In the genomic region with DNA sequence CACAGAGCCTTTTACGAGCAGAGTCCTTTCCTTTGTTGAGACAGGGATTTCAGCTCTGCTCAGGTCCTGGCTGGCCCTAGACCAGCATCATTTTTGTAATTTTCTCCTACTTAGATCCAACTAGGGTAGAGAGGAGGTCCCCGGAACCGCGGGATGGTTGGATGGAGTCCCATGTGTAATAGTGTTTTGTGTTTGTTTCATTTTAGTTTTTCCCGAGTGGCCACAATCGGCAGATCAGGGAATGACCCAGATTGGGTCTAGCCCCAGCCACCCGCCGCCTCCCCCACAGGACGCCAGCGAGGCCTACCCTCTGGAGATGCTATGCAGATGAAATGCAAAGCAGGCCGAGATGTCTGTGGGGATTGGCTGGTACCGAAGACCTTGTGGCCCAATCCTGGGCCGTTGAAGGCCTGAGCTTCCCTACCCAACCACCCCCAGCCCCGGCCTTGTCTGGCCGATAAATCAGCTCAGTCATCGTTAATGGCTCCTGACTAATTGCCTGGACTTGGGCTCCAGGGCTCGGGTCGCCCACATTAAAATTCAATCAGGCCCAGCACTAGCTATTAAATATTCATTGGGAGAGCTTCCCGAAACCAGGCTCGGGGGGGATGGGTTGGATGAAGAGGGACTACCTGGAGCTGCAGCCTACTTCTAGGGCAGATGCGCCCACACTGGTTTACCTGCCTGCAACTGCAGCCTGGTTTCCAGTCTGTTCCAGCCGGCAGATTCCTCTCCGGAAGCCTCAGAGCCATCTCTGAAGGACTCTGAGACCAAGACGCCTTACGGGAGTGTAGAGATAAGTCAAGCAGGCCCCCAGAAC, we compare ENCODE assay signal across 10 mouse cellular contexts. TPM values are rescaled to one million over a fixed set of nuclear protein-coding genes. Genes with fewer than 3 reads are reported as not detected.
A peak's percentile ranks its signal among the peaks of the same experiment; 100 is the strongest.
DNase-seq lines count a peak whose midpoint lies in the region; ATAC-seq lines count a peak whose summit lies in the region.
"Had no signal": no experiment of that assay in that cellular context is flagged by ENCODE, and none has a peak within 500 bp of the region (broad histone marks: within the 10 kb centered on the region; RNA-seq: fewer than 3 reads in every experiment).

No protein-coding gene starts in this region.

- no peak overlapping the region for H3K4me3 ChIP-seq in hindbrain, embryonic 12.5 days
- no peak overlapping the region for H3K4me3 ChIP-seq in midbrain, embryonic 15.5 days

- peak; percentile 65 for DNase-seq in layer of hippocampus, adult 11-12 months (ENCODE audit: low spot score)
- no peak for DNase-seq in layer of hippocampus, postnatal 25 days (ENCODE audit: extremely low spot score in 1 of 2, low spot score in 1 of 2)
- DNase-seq in cerebellum, adult 9-10 months, result peak; percentile 41
- peak; percentile 25 to 39 for DNase-seq in left cerebral cortex, adult 18-20 months (ENCODE audit: low spot score in 2 of 2)
- no peak for DNase-seq in spleen, postnatal 10 days (ENCODE audit: low spot score in 2 of 2)

- H3K36me3 ChIP-seq in hindbrain, embryonic 12.5 days, result no peaks in the 10 kb centered on the region
- no peaks in the 10 kb centered on the region for H3K36me3 ChIP-seq in midbrain, embryonic 15.5 days (replicated peaks)

- ATAC-seq in hindbrain, embryonic 12.5 days (ENCODE audit: low FRiP score), result peak; percentile 95
- peak; percentile 89 for ATAC-seq in midbrain, embryonic 15.5 days (replicated peaks)
- ATAC-seq in monocyte, adult 5-6 weeks (replicated peaks; ENCODE audit: insufficient number of reproducible peaks, low FRiP score, low TSS enrichment, poor library complexity, severe bottlenecking), result no peak
- ATAC-seq: Patski had no signal

- H3K4me2 ChIP-seq in hindbrain, embryonic 12.5 days (replicated peaks), result peak overlapping the region; percentile 29
- peak overlapping the region; percentile 34 for H3K4me2 ChIP-seq in midbrain, embryonic 15.5 days

- no peaks in the 10 kb centered on the region for H3K27me3 ChIP-seq in hindbrain, embryonic 12.5 days
- H3K27me3 ChIP-seq in midbrain, embryonic 15.5 days (replicated peaks), result no peaks in the 10 kb centered on the region
- H3K27me3 ChIP-seq: Patski had no signal

- 12% methylated on average over 25 of the region's 25 CpGs for WGBS in hindbrain, embryonic 12.5 days
- WGBS in midbrain, embryonic 15.5 days, result 11% methylated on average over 25 of the region's 25 CpGs

- H3K9me3 ChIP-seq in hindbrain, embryonic 12.5 days (replicated peaks), result no peaks in the 10 kb centered on the region
- H3K9me3 ChIP-seq in midbrain, embryonic 15.5 days, result no peaks in the 10 kb centered on the region

- H3K9ac ChIP-seq in hindbrain, embryonic 12.5 days, result no peak overlapping the region
- H3K9ac ChIP-seq in midbrain, embryonic 15.5 days, result no peak overlapping the region

- H3K27ac ChIP-seq in hindbrain, embryonic 12.5 days, result peak overlapping the region; percentile 82
- H3K27ac ChIP-seq in midbrain, embryonic 15.5 days, result peak overlapping the region; percentile 63

- peaks cover 49% of the 10 kb centered on the region for H3K4me1 ChIP-seq in hindbrain, embryonic 12.5 days
- H3K4me1 ChIP-seq in midbrain, embryonic 15.5 days, result peaks cover 27% of the 10 kb centered on the region

RNA-seq across cellular contexts. Expression of gene Fignl2, which starts 14.7 kb away (rescaled TPM):
- 1 to 10 TPM; 1.5 TPM for total RNA-seq in layer of hippocampus, postnatal 25 days (2021)
- polyA plus RNA-seq in hindbrain, embryonic 12.5 days (2016; fragmentation: Nextera tagmentation; extraction: Ambion mirVana), result 0.41 and 0.44 TPM in 2 replicates
- 1 to 10 TPM; 1.3 to 1.4 TPM for total RNA-seq in left cerebral cortex, adult 18-20 months (2021)
- 0.09 TPM in 1 of 2 replicates, not detected in the other for polyA plus RNA-seq in midbrain, embryonic 15.5 days (2015; fragmentation: Nextera tagmentation; extraction: Ambion mirVana)
- 0.57 TPM in 1 of 3 replicates, not detected in the others for total RNA-seq in monocyte, adult 5-6 weeks (2017)

RNA-seq across cellular contexts. Expression of gene Ankrd33, which starts 22.5 kb away (rescaled TPM):
- total RNA-seq in layer of hippocampus, postnatal 25 days (2021), result not detected
- not detected in 2 replicates for polyA plus RNA-seq in hindbrain, embryonic 12.5 days (2016; fragmentation: Nextera tagmentation; extraction: Ambion mirVana)
- not detected for total RNA-seq in left cerebral cortex, adult 18-20 months (2021)
- polyA plus RNA-seq in midbrain, embryonic 15.5 days (2015; fragmentation: Nextera tagmentation; extraction: Ambion mirVana), result not detected in 2 replicates
- total RNA-seq in monocyte, adult 5-6 weeks (2017), result not detected in 3 replicates
- total RNA-seq: heart, adult 18-20 months had no signal
- polyA plus RNA-seq: Patski had no signal

RNA-seq across cellular contexts. Expression of gene Acvrl1, which starts 35.3 kb away (rescaled TPM):
- total RNA-seq in layer of hippocampus, postnatal 25 days (2021), result 10 to 100 TPM in 1 of 2 experiments, 1 to 10 TPM in 1; 8.6 to 10.5 TPM
- polyA plus RNA-seq in hindbrain, embryonic 12.5 days (2016; fragmentation: Nextera tagmentation; extraction: Ambion mirVana), result 11.6 TPM in 2 replicates
- 10 to 100 TPM; 12.1 to 14.2 TPM for total RNA-seq in left cerebral cortex, adult 18-20 months (2021)
- polyA plus RNA-seq in midbrain, embryonic 15.5 days (2015; fragmentation: Nextera tagmentation; extraction: Ambion mirVana), result 8.6 and 8.7 TPM in 2 replicates
- total RNA-seq in monocyte, adult 5-6 weeks (2017), result 8.5 to 20.0 TPM (median 11.2 TPM) in 3 replicates
- polyA plus RNA-seq: Patski had no signal

RNA-seq across cellular contexts. Expression of gene Gm47841, which starts 45.8 kb away (rescaled TPM):
- not detected for total RNA-seq in layer of hippocampus, postnatal 25 days (2021)
- polyA plus RNA-seq in hindbrain, embryonic 12.5 days (2016; fragmentation: Nextera tagmentation; extraction: Ambion mirVana), result not detected in 2 replicates
- total RNA-seq in left cerebral cortex, adult 18-20 months (2021), result not detected
- not detected in 2 replicates for polyA plus RNA-seq in midbrain, embryonic 15.5 days (2015; fragmentation: Nextera tagmentation; extraction: Ambion mirVana)
- not detected in 3 replicates for total RNA-seq in monocyte, adult 5-6 weeks (2017)
- total RNA-seq: heart, adult 18-20 months had no signal

Comparison
In these comparisons a context has a peak if more than half of its experiments do, and no peak if none do; other contexts are left out.
1. DNase-seq: peak in layer of hippocampus, adult 11-12 months (single experiment), cerebellum, adult 9-10 months (single experiment) and left cerebral cortex, adult 18-20 months (2 of 2); none in layer of hippocampus, postnatal 25 days (0 of 2) and spleen, postnatal 10 days (0 of 2).